9 mouse cellular contexts compared by ENCODE assay signal in genomic region chr3:95141952-95142616, GRCm38 (mm10). TPM values are rescaled to one million over a fixed set of nuclear protein-coding genes. Genes with fewer than 3 reads are reported as not detected.
DNase-seq lines count a peak whose midpoint lies in the region; ATAC-seq lines count a peak whose summit lies in the region.
"Had no signal": no experiment of that assay in that cellular context is flagged by ENCODE, and none has a peak within 500 bp of the region (broad histone marks: within the 10 kb centered on the region; RNA-seq: fewer than 3 reads in every experiment).

Tnfaip8l2 (minus strand) TSS chr3:95142360.

- H3K27me3 ChIP-seq in midbrain, embryonic 11.5 days (ENCODE audit: control insufficient read depth, insufficient read depth, low read length) = no peaks in the 10 kb centered on the region
- no peaks in the 10 kb centered on the region for H3K27me3 ChIP-seq in midbrain, embryonic 14.5 days (ENCODE audit: control insufficient read depth, insufficient read depth, low read length)
- H3K27me3 ChIP-seq: midbrain, embryonic 12.5 days had no signal

- 83% methylated on average over 10 of the region's 10 CpGs for WGBS in midbrain, embryonic 11.5 days
- 85% methylated on average over 10 of the region's 10 CpGs for WGBS in midbrain, embryonic 14.5 days

- no peak within 1 kb of the TSS for H3K4me3 ChIP-seq in midbrain, embryonic 11.5 days (ENCODE audit: low read depth, low read length)
- no peak within 1 kb of the TSS for H3K4me3 ChIP-seq in midbrain, embryonic 14.5 days (replicated peaks; ENCODE audit: low read depth, low read length)
- H3K4me3 ChIP-seq: midbrain, embryonic 12.5 days had no signal

- H3K9ac ChIP-seq in midbrain, embryonic 11.5 days (ENCODE audit: low read length) = no peak within 1 kb of the TSS
- H3K9ac ChIP-seq in midbrain, embryonic 14.5 days (replicated peaks; ENCODE audit: low read length) = no peak within 1 kb of the TSS
- H3K9ac ChIP-seq: midbrain, embryonic 12.5 days had no signal

- ATAC-seq in midbrain, embryonic 11.5 days (ENCODE audit: low FRiP score) = peak; percentile 52; the same call in 1 of the 2 replicates
- no peak for ATAC-seq in midbrain, embryonic 14.5 days (ENCODE audit: low FRiP score, low TSS enrichment)
- ATAC-seq in hematopoietic stem cell, adult 5-6 weeks (replicated peaks in 1 of 2; ENCODE audit: insufficient read depth in 1 of 2, low FRiP score in 2 of 2, low TSS enrichment in 1 of 2, low read depth in 1 of 2, poor library complexity in 2 of 2, severe bottlenecking in 2 of 2) = peak; percentile 0 to 55; a peak in 1 of 4 replicates

- H3K4me2 ChIP-seq in midbrain, embryonic 11.5 days = no peak within 1 kb of the TSS
- no peak within 1 kb of the TSS for H3K4me2 ChIP-seq in midbrain, embryonic 14.5 days (ENCODE audit: low read length)
- H3K4me2 ChIP-seq: midbrain, embryonic 12.5 days had no signal

- H3K36me3 ChIP-seq in midbrain, embryonic 11.5 days (ENCODE audit: control insufficient read depth, insufficient read depth, low read length) = peaks cover 2% of the 10 kb centered on the region; the same call in 1 of the 2 replicates
- H3K36me3 ChIP-seq in midbrain, embryonic 14.5 days (ENCODE audit: control insufficient read depth, insufficient read depth, low read length) = peaks cover 24% of the 10 kb centered on the region

- no peaks in the 10 kb centered on the region for H3K9me3 ChIP-seq in midbrain, embryonic 11.5 days (ENCODE audit: control insufficient read depth, low read length)
- H3K9me3 ChIP-seq in midbrain, embryonic 14.5 days (ENCODE audit: control insufficient read depth, low read length) = no peaks in the 10 kb centered on the region
- H3K9me3 ChIP-seq: midbrain, embryonic 12.5 days had no signal

- H3K4me1 ChIP-seq in midbrain, embryonic 11.5 days (ENCODE audit: control insufficient read depth, insufficient read depth, low read length) = no peaks in the 10 kb centered on the region
- no peaks in the 10 kb centered on the region for H3K4me1 ChIP-seq in midbrain, embryonic 14.5 days (ENCODE audit: control insufficient read depth, insufficient read depth, low read length)
- H3K4me1 ChIP-seq: midbrain, embryonic 12.5 days had no signal

- DNase-seq in midbrain, embryonic 11.5 days (ENCODE audit: low spot score, missing footprints) = peak; percentile 72
- DNase-seq in midbrain, embryonic 14.5 days = no peak
- peak; percentile 51 to 66 for DNase-seq in lung, postnatal 4 days
- peak; percentile 53 to 54 for DNase-seq in thymus, postnatal 10 days (ENCODE audit: low spot score in 2 of 2)
- DNase-seq in urinary bladder, adult 2 months (ENCODE audit: low spot score) = no peak
- no peak for DNase-seq in adipocyte (ENCODE audit: low spot score)
- DNase-seq in frontal cortex, postnatal 10 days (ENCODE audit: low spot score in 2 of 2) = no peak

- H3K27ac ChIP-seq in midbrain, embryonic 11.5 days (ENCODE audit: low read depth, low read length) = no peak within 1 kb of the TSS
- no peak within 1 kb of the TSS for H3K27ac ChIP-seq in midbrain, embryonic 14.5 days (replicated peaks; ENCODE audit: low read depth, low read length)
- H3K27ac ChIP-seq: midbrain, embryonic 12.5 days had no signal

RNA-seq across cellular contexts. Expression of gene Tnfaip8l2, which starts in this region (rescaled TPM):
- polyA plus RNA-seq in midbrain, embryonic 11.5 days (2014; fragmentation: Nextera tagmentation; extraction: Ambion mirVana) = 2.2 and 2.9 TPM in 2 replicates
- polyA plus RNA-seq in midbrain, embryonic 14.5 days (2014; fragmentation: Nextera tagmentation; extraction: Ambion mirVana) = 0.92 and 3.4 TPM in 2 replicates
- total RNA-seq in hematopoietic stem cell, adult 5-6 weeks (2017) = 15.2 and 16.3 TPM in 2 replicates
- polyA plus RNA-seq in urinary bladder, adult 2 months (2012; rRNA removed) = 8.5 and 8.7 TPM in 2 replicates

Comparison
In these comparisons a context has a peak if more than half of its experiments do, and no peak if none do; other contexts are left out.
1. DNase-seq: peak in midbrain, embryonic 11.5 days (single experiment), lung, postnatal 4 days (2 of 2) and thymus, postnatal 10 days (2 of 2); none in midbrain, embryonic 14.5 days (single experiment), urinary bladder, adult 2 months (single experiment), adipocyte (single experiment) and frontal cortex, postnatal 10 days (0 of 2).